Mouse (Mus musculus) testis, adult 2 months (tissue): ENCODE measurements around the gene Vps35l.

Experiments used
- CTCF ChIP-seq: fragments of 200-500 bp; IDR thresholded peaks from 2 replicates; pipeline ENCODE4 v1.5.1; 2012; ENCODE audit warnings: low read depth, mild to moderate bottlenecking, inconsistent platforms, low read length, moderate library complexity; ENCODE audit not compliant: control insufficient read depth, insufficient read depth, insufficient replicate concordance
- POLR2A ChIP-seq: fragments of 200-500 bp; IDR thresholded peaks from 2 replicates; pipeline ENCODE4 v1.6.1; 2012; ENCODE audit warnings: low read depth, mild to moderate bottlenecking, inconsistent platforms, low read length, moderate library complexity; ENCODE audit not compliant: control insufficient read depth

DNA sequence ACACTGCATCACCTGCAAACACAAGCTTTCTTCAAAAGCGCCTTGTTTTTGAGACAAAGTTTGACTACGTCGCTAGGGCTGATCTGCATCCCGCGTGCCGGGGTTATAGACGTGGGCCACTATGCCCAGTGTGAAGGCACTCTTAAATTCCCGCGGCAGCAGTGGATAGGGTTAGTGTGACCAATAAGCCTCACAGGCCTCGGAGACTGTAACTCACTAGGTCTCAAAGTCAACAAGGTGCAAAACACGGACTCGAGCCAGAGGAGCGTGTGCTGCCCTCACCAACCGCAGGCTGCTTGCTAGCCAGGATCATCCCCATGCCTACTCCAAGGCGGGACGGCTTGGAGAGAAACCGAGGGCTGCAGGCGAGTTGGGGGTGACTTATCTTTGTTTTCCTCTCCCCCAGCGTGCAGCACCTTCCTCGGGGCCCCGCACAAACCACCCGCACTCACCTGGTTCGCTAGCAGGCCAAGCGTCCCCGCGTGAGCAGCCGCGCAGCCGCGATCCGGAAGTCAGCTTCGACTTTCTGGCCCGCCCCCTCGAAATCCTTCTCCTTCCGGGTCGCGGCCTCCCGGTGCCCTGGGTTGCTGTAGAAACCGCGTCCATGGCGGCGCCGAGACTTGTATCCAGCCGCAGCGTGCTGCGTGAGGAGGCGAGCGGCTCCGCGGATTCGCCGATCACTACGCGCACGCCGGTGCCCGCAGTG is 115.3 kb downstream of the Vps35l start, which contains the start of gene Iqck:
- TF ChIP-seq CTCF (no peak), POLR2A (peak; percentile 75)
